Mouse (Mus musculus): ENCODE data around the gene Olfr6.
"Not testable (repeated sequence)": the region's sequence is repeated elsewhere in the genome, so short reads cannot be mapped to it uniquely, and the experiment has no call there.

Olfr6 gene

DNA sequence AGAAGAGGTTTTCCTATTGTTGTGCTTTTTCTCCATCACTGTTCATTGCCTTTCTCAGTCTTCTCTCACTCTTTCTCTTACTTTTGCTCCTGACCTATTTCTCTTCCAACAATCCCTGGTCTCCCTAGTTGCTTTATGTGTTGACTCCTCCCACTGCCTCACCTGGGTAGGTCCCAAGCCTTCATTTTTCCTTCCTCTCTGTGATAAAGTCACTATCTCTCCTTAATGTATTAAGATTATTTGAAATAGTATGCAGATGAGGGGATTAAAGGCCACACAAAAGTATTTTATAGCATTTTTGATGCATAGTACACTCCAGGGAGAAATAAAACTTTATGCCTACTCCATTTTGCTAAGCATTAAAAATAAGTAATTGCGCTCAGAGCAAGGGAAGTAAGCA lies at the start of gene Olfr6:
TSS of gene Olfr6 (minus strand) at position 101 of the 400 bp plus-strand sequence.
- DNase-seq: no peak

DNA sequence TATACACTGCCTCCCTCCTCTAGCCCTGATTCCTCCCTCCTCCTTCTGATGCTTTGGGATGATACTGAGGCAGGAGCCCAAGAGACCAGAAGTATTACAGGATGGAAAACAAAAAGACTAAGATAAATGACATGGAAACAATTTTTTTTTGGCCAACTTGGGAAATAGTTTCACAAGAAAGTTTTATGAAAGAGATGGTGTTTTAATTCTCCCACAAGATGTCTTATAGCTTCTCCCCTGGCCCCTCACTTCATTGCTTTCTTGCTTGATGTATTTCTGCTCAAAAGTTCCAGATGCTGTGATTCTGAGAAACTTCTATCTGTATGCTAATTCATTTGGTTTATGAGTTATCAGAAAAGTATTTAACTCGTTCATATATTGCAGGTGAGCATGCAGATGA lies 42.2 kb upstream of the Olfr6 start, which contains the start of gene Olfr2:
TSS of gene Olfr2 (minus strand) at position 101 of the 400 bp plus-strand sequence.
- DNase-seq: no peak

DNA sequence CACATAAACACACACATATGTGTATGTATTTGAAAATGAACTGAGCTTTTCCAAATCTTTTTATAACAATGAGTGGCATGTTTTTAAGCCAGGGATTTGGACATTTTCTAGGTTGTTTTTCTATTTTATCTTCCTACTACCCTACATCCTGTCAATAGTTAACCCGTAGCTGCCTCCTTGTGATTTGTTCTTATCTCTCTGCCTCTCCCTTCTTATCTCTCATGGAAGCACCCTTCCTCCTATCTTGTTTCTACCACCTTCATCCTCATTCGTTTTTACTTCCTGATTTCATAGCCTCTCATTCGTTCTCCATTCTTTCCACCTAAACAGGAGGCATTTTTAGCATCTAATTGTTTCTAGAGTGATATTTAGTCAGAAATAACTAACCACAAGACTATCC lies 40.4 kb upstream of the Olfr6 start:
- no peak for DNase-seq

DNA sequence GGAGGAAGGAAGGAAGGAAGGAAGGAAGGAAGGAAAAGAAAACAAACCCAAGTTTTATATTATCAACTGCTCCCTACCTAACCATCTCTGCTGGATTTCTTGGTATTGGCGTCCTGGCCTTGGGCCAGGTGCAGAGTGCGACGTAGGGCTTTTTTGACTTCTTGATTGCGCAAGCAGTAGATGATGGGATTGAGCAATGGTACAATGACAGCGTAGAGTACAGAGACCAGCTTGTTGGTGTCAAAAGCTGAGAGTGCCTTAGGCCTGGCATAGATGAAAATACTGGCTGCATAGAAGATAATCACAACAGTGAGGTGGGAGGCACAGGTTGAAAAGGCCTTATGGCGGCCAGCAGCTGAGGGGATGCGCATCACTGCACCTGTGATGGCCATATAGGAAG lies 37.1 kb upstream of the Olfr6 start:
- no peak for DNase-seq

DNA sequence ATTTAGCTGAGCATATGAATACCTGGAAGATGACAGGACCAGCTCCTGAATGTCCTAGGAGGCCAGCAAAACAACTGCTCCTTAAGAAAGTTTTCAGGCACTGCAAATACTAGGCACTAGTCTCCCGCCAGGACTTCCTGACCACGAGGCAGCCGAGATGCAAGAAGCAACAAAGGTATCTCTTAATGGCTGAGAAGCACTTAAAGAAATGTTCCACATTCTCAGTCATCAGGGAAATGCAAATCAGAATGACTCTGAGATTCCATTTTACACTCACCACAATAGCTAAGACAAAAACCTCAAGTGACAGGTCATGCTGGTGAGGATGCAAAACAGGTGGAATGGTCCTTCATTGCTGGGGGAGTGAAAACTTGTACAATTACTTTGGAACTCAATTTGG lies 21.5 kb upstream of the Olfr6 start:
- DNase-seq: no peak

DNA sequence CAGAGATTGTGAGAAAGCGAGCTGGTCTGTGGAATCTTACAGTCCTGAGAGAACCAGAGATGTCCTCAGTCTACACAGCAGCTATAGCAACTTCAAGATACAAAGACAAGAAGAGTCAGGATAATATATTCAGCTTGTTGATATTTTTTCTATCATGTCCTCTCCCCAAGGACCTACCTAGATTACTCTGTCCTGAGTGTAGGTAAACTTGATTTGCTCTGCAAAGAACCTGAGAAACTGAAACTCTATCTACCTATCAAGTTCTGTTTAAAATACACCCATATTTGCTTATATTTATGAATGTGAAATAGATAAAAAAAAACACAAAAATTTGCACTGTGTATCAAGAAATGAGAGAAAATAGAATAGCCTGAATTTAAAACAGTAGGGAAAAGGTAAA lies 11.6 kb upstream of the Olfr6 start, which contains the start of gene Olfr711:
TSS of gene Olfr711 (minus strand) at position 101 of the 400 bp plus-strand sequence.
- no peak for DNase-seq

DNA sequence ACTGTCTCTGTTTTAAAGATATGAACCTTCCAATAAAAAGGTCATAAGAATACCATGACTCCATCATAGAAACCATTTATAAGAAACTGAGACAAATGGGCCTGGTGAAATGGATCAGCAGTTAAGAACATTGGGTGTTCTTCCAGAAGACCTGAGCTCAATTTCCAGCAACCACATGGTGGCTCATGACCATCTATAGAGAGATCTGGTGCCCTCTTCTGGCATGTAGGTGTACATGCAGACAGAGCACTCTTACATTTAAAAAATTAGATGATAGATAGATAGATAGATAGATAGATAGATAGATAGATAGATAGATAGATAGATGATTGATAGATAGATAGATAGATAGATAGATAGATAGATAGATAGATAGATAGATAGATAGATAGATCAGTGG lies 3.8 kb upstream of the Olfr6 start:
- not testable (repeated sequence) for DNase-seq

DNA sequence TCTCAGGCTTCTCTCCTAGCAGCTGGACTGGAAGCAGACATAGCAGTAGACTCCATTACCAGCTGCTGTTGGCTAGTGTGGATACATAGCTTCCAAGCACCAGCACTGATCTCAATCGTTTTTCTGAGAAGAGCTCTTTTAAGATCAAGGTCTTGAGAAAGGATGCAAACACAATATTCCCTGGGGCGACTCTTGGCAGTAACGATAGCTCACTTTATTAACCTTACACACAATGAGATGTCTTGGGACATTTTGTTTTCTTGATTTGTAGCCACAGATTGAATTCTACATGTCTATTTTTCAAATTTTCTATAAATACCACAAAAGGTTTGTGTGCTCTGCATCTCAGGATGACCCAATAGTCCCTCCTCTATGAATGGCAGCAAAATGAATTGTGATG lies 15.5 kb downstream of the Olfr6 start, which contains the start of gene Olfr710:
TSS of gene Olfr710 (minus strand) at position 101 of the 400 bp plus-strand sequence.
- DNase-seq: no peak

DNA sequence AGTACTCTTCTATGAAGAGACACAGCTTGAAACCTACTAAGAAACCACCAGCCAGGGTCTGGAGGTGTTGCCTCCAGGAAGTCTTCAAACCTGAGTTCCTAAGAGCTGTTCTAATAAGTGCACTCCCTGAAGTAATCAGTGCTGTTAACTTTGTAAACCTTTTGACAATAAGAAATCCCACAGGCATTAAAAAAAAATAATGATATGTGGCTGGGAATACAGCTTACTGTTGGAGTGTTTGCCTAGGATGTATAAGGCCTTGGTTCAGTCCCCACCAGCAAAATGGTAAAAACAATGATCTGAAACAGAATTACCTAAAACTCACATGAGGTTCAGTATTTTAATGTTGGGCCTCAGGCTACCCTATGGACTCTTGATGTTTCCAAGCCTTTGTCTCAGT lies 31.6 kb downstream of the Olfr6 start, which contains the start of gene Olfr709-ps1:
TSS of gene Olfr709-ps1 (minus strand) at position 101 of the 400 bp plus-strand sequence.
- DNase-seq: no peak

DNA sequence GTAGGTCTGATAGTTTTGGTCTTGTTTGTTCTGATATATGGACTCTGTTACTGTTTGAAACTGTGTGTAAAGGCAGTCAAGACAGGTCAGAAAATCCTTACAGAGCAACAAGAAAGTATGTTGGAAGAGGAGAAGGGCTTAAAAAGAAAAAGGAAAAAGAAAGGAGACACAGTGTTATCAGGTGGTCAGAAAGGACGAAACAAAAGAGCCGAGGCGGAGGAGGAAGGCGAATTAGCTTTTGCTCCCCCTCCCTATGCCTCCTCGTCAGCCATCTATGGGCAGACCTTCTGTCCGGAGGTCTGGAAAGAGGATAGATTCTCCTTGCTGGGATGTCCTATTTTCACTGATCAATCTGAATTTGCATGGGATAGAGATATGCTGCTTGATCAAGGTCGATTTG lies 42.8 kb downstream of the Olfr6 start:
- DNase-seq: not testable (repeated sequence)

DNA sequence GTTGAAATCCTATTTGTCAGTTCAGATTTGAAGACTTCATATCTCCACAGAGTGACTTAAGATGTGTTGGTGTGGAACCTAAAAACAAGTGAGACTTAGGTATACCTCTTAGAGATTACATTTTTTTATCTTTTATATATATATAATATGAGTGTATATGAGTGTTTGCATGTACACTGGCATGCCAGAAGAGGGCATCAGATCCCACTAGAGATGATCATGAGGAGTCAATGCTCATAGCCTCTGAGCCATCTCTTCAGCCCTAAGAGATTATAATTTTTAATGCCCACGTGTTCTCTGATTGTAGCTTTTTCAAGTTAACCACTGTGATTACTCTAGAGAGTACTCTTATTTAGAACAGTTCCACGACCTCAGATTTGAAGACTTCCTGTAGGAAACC lies 56.1 kb downstream of the Olfr6 start, which contains the start of gene Olfr1532-ps1:
TSS of gene Olfr1532-ps1 (plus strand) at position 326 of the 400 bp plus-strand sequence.
- DNase-seq: no peak
